Mouse (Mus musculus) brain, embryonic 14.5 days (tissue): ENCODE results near the gene Olfr1564. TPM values are rescaled to one million over a fixed set of nuclear protein-coding genes. Genes with fewer than 3 reads are reported as not detected.
"Not testable (repeated sequence)": the region's sequence is repeated elsewhere in the genome, so short reads cannot be mapped to it uniquely, and the experiment has no call there.

Experiments
- DNase-seq: peaks from one replicate; pipeline ENCODE4 v3.0.0-alpha.2; 2011; ENCODE audit warnings: low read depth
- CTCF ChIP-seq: fragments of 200-500 bp; IDR thresholded peaks from 2 replicates; pipeline ENCODE4 v1.5.1; 2012; ENCODE audit warnings: inconsistent platforms, mild to moderate bottlenecking, moderate library complexity, borderline replicate concordance; ENCODE audit not compliant: insufficient read depth, insufficient read length; ENCODE audit errors: extremely low read depth
- POLR2A ChIP-seq: fragments of 200-500 bp; IDR thresholded peaks from 2 replicates; pipeline ENCODE4 v1.6.1; 2012; ENCODE audit warnings: mild to moderate bottlenecking, inconsistent platforms, borderline replicate concordance; ENCODE audit not compliant: poor library complexity, insufficient read depth, insufficient read length, severe bottlenecking; ENCODE audit errors: extremely low read depth
- polyA plus RNA-seq: library from polyadenylated mRNA; depleted of rRNA; stranded (reverse); fragments of >200 nt; gene quantifications from 2 replicates; pipeline ENCODE4 v1.2.3, GENCODE M21; 2012; rRNA removed

Olfr1564 gene
- polyA plus RNA-seq = 0.72 and 0.89 TPM in 2 replicates

GRCm38 (mm10) chr17:33221590-33221989 lies at the start of gene Olfr1564:
Olfr1564 (minus strand) TSS chr17:33221690.
- no peak for DNase-seq
- TF ChIP-seq CTCF = no peak
- TF ChIP-seq POLR2A = no peak

- no peak for DNase-seq
- no peak for TF ChIP-seq POLR2A
- no peak for TF ChIP-seq CTCF
These were observed 47.4 kb upstream of the Olfr1564 start for GRCm38 (mm10) chr17:33268907-33269306.

GRCm38 (mm10) chr17:33264376-33264775 lies 42.9 kb upstream of the Olfr1564 start, which contains the start of gene Olfr63:
Olfr63 (plus strand) TSS chr17:33264676.
- no peak for DNase-seq
- TF ChIP-seq POLR2A = no peak
- no peak for TF ChIP-seq CTCF

GRCm38 (mm10) chr17:33255319-33255657 lies 33.8 kb upstream of the Olfr1564 start:
- not testable (repeated sequence) for DNase-seq

- DNase-seq = not testable (repeated sequence)
These were observed 33.2 kb upstream of the Olfr1564 start, which contains the start of gene Zfp955a for GRCm38 (mm10) chr17:33254530-33255318. Zfp955a (minus strand) TSS chr17:33255145.

- DNase-seq = not testable (repeated sequence)
These were observed 15.2 kb upstream of the Olfr1564 start for GRCm38 (mm10) chr17:33236646-33237045.

GRCm38 (mm10) chr17:33191002-33191401 lies 30.5 kb downstream of the Olfr1564 start, which contains the start of gene Olfr239:
Olfr239 (plus strand) TSS chr17:33191302.
- not testable (repeated sequence) for DNase-seq

- not testable (repeated sequence) for DNase-seq
These were observed 53.3 kb downstream of the Olfr1564 start, which contains the start of gene Olfr55 for GRCm38 (mm10) chr17:33168147-33168546. Olfr55 (plus strand) TSS chr17:33168447.

Other genes starting within 250 kb of the Olfr1564 start
- 12.6 and 14.6 TPM in 2 replicates for gene Zfp952, start 228.6 kb downstream of the Olfr1564 start, polyA plus RNA-seq
- 11.5 and 16.0 TPM in 2 replicates for gene Zfp763, start 188.3 kb downstream of the Olfr1564 start, polyA plus RNA-seq
- gene 4921501E09Rik, start 153.6 kb downstream of the Olfr1564 start, polyA plus RNA-seq = not detected in 2 replicates
- gene Zfp563, start 132.4 kb downstream of the Olfr1564 start, polyA plus RNA-seq = 12.0 and 15.9 TPM in 2 replicates
- gene Morc2b, start 82.0 kb downstream of the Olfr1564 start, polyA plus RNA-seq = 0.21 and 0.40 TPM in 2 replicates
- gene Olfr55, start 53.2 kb downstream of the Olfr1564 start, polyA plus RNA-seq = not detected in 2 replicates
- not detected in 2 replicates for gene Olfr239, start 30.4 kb downstream of the Olfr1564 start, polyA plus RNA-seq
- gene Zfp955a, start 33.5 kb upstream of the Olfr1564 start, polyA plus RNA-seq = 8.6 and 10.5 TPM in 2 replicates
- not detected in 2 replicates for gene Olfr63, start 43.0 kb upstream of the Olfr1564 start, polyA plus RNA-seq
- 10.4 and 12.3 TPM in 2 replicates for gene Zfp955b, start 67.9 kb upstream of the Olfr1564 start, polyA plus RNA-seq
- gene Zfp81, start 137.2 kb upstream of the Olfr1564 start, polyA plus RNA-seq = 16.9 and 22.5 TPM in 2 replicates
- gene Zfp101, start 173.0 kb upstream of the Olfr1564 start, polyA plus RNA-seq = 12.6 and 16.0 TPM in 2 replicates
- gene Actl9, start 211.2 kb upstream of the Olfr1564 start, polyA plus RNA-seq = 0.15 and 0.29 TPM in 2 replicates